Mouse (Mus musculus) gastrocnemius, postnatal 14 days (tissue): ENCODE results near the gene Ppp2r5b. TPM values are rescaled to one million over a fixed set of nuclear protein-coding genes. Genes with fewer than 3 reads are reported as not detected.

Experiments used
- DNase-seq: peaks from one replicate; pipeline ENCODE4 v3.0.0; 2021; ENCODE audit warnings: mixed read lengths
- intact Hi-C: fragments of 180-260 bp; cut with DNase I; formaldehyde crosslinking; loops from one replicate; pipeline ENCODE4 v1.15.1; 2025; ENCODE audit warnings: low total_unique reads
- long read RNA-seq, 2 experiments: library from polyadenylated mRNA; stranded (forward); transcript quantifications; one replicate each; pipeline ENCODE4 v2.0.0; 2021
- total RNA-seq, 2 experiments: library from RNA; stranded (reverse); gene quantifications; 2 replicates each; pipeline ENCODE4 v1.2.3; 2021

The Ppp2r5b gene
- 10 to 100 TPM; 22.4 to 24.7 TPM for total RNA-seq
- long read RNA-seq, experiment 1, transcript Ppp2r5b-201 (14 exons, 2,742 nt) = major isoform, 35 of 43 reads
- long read RNA-seq, experiment 1, partial matches to known transcripts = 4 of 43 reads
- long read RNA-seq, experiment 1, other reads (novel, unspliced or antisense) = 4 of 43 reads
- long read RNA-seq, experiment 2, transcript Ppp2r5b-201 (14 exons, 2,742 nt) = major isoform, 41 of 49 reads
- long read RNA-seq, experiment 2, partial matches to known transcripts = 4 of 49 reads
- long read RNA-seq, experiment 2, other reads (novel, unspliced or antisense) = 4 of 49 reads

DNA sequence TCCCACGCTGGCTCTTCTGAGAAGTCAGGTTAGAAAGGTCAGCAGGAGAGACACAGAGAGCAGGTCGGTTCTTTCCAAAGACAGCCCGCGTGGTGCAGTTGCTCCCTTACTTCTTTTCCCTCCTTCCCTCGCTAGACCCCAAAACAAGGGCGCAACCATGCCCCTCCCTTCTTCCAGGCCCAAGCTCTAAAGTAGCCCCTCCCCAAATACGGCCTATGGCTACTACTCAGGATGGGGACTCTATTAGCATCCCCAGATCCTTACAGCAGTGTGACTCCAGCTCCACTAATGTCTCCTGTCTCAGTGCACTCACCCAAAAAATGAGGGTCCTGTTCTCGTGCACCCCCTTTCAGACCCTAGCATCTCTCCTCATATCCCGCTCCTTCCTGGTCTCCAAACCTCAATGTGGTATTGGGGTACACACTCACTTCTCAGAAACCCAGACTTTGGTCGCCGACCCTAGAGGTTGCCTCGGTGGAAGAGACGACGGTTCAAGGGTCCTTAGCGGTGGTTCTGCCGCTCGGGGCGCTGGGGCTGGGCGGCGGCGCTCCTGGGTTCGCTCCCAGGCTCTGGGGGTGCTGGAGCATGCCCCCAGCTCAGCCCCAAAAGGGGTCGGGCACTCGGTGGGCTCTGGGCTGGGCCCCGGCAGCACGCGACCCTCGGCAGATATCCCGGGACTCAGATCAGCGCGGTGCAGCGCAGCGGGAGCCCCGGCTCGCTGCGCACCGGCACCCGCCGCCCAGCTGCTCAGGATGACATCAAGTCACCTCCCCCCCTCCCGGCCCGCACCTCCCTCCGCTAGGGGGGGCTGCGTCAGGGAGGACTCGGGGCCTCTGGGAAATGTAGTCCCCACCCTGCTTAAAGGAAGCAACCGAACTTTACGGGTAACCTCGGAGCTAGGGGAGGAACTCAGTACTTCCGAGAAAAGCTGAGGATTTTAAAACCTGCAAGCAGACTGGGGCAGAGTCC lies at the start of gene Ppp2r5b:
Gene Ppp2r5b (minus strand): TSS at position 789 of the 969 bp plus-strand sequence.
- DNase-seq = peak; percentile 95
- intact Hi-C loops = no loop called here

DNA sequence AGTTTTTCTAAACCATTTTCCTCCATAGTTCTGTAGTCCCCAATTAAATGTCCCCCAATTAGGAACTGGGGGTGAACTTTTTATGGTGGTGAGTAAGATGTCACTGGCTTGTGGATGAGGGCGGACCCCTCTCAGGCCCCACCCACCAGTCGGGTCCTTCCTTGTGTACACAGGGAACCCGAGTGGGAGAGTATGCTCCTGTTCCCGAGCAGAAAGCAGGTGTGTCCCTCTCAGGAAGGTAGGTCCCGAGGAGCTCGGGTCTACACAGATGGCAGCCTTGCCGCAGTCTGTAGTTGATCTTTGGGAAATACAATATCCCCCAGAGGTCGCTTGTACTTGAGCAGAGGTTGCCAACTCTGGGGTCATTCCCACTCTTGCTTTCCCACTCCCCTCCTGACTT lies 49.6 kb upstream of the Ppp2r5b start:
- intact Hi-C loops = no loop called here
- DNase-seq = no peak

DNA sequence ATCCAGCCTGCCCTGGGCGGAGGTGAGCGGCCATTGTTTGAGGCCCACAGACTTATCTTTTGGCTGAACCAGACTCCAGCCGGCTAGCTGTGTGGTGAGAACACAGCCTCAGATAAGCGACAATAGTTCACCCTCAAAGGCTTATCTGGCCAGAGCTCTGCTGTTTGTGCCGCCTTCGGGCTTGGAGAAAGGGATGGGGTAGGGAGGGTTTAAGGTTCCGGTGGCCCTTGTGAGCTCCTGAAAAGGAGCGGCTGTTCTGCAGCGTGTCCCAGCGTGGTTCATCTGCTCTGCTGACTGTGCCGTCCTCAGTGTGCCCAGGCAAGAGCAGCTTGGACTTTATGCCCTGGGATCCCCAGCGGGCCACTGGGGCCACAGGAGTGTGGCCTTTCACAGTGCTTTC lies 48.8 kb upstream of the Ppp2r5b start:
- intact Hi-C loops = no loop called here
- no peak for DNase-seq

DNA sequence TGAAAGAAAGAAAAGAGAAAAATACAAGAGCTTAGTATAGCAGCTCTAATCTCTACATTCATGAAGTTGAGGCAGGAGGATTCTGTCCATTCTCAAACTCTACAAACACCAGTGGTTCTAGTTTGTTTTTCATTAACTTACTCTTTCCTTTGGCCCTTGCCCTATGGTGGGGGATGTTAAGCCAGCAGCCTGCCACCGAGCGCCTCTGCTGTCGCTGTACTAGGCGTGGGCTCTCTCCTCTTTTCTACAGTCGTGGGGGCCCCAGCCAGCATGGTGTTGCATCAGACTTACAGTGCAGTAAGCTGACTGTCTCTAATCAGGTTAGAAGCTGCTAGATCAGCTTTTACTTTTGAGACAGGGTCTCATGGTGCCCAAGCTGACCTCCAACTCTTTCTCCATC lies 47.3 kb upstream of the Ppp2r5b start:
- DNase-seq = no peak
- intact Hi-C loops = no loop called here

DNA sequence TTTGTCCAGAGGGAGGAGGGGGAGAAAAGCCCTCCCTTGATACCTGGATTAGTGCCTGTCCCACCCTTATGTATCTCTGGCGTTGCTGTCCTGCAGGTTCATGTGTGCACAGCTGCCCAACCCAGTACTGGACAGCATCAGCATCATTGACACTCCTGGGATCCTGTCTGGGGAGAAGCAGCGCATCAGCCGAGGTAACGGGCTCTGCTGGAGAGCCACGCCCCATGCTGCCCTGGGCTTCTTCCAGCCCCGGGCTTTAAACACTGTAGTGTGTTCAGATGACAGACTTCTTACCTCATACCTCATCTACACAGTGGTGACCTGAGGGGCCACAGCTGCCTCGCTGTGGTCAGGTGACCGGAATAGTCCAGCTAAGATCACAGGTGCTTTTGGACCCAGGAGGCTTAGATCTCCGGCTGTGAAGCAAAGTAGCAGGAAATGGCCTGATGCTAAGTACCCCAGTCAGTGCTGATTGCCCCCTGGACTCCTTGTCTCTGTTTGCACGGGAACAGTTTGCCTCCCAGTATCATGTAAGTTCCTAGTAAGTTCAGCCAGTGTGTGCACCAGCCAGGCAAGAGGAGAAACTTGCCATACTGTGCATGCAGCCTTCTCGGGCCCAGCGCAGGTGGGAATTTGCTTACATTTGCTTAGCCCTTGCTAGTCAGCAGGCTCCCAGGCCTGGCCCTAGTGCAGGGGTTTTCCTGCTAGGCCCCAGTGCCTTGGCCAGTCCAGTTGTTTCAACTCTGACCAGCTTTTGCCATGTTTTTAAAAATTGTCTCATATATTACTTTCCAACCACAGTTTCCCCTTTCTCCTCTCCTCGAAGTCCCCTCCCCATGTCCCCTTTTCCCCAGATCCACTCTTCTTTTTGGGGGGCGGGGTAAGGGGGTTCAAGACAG lies 45.7 kb upstream of the Ppp2r5b start:
- no peak for DNase-seq
- intact Hi-C loops = no loop called here

DNA sequence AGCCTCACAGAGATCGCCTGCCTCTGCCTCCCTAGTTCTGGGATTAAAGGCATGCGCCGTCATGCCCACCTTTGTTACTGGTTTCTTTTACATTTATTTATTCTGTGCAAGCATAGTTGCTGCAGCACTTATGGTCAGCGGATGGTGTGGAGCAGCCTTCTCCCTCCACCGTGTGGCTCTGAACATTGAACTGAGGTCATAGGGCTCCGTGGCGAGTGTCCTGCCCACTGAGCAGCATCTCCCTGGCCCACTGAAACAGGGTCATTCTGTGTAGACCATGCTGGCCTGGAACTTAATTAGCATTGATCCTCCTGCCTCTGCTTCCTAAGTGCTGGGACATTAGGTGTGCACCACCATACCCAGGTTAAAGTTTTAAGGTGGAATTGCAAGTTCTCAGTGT lies 44.9 kb upstream of the Ppp2r5b start:
- intact Hi-C loops = no loop called here
- DNase-seq = no peak

DNA sequence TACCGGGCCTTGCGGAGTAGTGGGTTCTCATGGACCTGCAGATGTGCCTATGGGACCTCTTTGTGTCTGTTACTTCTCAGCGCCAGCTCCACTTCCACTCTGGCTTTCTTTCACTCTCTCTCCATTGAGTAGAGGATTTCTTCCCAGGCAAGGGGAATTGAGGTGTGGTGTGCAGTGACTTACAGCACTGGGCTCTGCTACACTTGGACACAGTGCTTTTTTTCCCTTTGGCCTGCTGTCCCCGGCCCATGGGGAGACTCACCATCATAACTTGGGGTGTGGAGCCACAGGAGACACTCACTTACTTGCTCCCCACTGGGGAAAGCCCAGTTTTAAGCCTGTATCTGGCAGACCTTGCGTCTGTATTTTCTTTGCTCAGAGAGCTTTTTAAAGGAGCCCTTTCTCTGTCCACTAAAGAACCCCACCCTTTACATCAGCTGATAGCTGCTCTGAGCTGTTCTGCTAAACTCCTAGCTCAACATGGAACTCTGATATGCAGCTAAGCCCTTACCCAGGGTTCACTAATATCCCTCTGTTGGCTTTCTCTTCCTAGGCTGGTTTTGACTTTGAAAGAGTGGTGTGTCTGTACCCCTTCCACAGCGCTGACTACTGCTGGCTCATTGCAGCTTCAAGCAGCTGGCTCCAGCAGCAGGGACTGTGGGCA lies 43.9 kb upstream of the Ppp2r5b start:
- no peak for DNase-seq
- intact Hi-C loops = no loop called here

DNA sequence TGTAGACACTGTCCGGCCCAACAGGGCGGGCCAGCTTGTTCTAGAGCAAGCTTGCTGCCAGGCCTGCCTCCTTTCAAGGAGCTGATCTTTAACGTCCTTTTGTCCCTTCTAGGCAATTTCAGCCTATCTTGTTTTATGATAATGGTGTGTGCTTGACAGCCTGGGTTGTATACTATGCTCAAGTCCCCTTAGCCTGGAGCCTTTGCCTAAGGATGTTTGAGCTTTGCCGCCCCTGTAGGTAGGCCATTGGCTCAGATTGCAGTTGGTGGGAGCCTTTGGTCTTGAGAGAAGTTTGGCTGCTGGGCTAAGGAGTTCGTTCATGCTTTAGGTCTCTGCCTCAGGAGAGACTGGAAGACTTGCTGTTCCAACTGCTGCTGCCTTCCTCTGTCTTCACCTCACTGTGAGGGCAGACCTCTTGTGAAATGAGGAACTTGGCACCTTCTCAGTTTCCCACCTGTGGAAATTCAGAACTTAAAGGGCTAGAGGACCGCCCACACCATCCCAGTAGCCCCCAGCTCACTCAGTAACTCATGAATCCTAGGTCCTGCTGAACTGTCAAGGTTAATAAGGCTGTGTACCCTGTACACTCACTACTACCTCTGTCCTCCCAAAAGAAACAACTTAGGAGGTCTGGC lies 42.9 kb upstream of the Ppp2r5b start:
- intact Hi-C loops = no loop called here
- no peak for DNase-seq

DNA sequence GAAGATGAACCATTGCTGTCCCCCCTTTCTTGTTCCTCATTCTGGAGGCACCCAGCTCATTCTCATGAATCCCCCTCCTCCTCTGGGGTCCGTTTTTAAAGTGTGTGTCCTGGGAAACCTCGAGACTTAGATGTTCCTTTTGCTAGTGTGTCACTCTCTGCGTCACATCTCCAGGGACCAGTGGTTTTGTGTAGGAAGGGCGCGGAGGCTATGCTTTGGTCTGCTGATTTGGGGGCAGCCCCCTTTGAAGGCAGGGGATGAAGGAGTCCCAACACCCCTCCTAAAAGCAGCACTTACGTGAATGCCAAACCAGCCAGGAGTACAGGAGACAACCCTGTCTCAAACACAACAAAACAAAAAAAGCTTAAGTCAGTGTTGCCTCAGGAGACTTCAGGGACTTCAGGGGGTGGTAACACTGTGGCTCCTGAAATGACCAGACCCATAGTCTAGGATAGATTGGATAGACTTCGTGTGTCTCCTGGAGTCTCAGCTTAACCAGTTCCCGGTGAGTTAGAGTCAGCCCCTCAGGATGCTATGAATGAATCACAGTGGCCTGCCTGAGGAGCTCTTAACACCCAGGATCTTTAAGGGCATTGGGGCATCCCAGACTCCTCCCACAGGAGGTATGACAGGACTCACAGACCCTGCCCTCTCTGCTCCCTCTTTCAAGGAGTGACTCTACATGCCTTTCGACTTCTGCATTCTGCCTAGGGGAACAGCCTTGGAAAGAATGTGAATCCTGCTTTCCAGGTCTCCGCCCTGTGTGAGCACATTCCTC lies 42.2 kb upstream of the Ppp2r5b start:
- peak; percentile 80 for DNase-seq
- intact Hi-C loops = no loop called here

DNA sequence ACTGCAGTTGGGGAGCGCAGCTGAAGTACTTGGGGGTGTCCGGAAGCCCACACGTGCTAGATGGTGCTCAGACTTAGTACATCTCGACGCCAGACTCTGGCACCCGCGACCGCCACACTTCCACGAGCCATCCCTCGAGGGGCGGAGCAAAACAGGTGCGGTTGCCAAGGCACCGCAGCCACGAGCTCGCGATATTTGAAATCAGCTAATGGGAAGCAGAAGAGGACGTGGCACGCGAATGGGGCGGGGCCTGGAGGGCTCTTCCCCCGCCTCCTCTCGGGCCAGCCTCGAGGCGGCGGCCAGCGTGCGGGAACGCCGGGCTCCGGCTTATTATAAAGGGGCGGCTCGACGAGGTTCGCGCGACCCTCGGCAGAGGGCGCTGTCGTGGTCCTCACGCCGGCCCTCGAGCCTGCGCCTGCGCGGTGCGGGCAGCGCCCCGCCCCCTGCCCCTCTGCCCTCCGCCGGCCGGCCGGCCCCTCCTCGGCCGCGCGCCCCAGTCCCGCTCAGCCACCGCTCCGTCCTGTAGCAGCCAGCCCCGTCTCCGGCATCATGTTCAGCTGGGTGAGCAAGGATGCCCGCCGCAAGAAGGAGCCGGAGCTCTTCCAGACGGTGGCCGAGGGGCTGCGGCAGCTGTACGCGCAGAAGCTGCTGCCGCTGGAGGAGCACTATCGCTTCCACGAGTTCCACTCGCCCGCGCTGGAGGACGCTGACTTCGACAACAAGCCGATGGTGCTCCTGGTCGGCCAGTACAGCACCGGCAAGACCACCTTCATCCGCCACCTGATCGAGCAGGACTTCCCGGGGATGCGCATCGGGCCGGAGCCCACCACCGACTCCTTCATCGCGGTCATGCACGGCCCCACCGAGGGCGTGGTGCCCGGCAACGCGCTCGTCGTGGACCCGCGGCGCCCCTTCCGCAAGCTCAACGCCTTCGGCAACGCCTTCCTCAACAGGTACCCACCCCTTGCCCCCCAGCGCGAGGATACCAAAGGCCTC lies 41.1 kb upstream of the Ppp2r5b start, which contains the start of gene Ehd1:
Gene Ehd1 (plus strand): TSS at position 300 of the 996 bp plus-strand sequence.
- peak; percentile 97 for DNase-seq
- intact Hi-C loops = no loop called here

DNA sequence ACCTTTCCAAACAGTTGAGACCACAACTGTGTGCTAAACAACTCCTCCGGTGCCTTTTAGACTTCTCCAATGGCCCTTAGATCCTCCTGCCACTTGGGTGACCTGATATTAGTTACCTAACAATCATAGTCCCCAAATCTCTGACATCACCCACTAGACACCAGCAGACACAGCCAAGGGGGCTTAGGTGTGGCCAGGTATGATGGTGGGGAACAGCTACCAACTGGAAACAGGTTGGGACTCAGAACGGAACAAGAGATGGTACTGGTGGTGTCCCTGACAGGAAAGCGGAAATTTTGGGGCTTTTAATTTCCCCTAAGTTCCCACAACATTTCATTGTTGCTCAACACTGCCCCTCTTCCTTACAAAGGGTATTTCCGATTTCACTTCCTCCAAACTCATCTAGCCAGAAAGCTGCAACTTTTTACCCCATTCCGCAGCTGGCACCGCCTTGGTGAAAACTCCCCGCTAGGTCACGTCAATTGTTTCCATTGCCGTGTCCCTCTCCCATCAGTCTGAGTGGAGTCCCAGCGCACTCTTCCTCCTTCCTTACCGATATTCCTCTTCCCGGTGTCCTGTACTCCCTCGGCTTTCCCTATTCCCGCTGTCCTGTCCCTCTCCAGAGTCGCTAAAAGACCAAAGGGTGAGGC lies 40.2 kb upstream of the Ppp2r5b start:
- intact Hi-C loops = no loop called here
- DNase-seq = no peak

DNA sequence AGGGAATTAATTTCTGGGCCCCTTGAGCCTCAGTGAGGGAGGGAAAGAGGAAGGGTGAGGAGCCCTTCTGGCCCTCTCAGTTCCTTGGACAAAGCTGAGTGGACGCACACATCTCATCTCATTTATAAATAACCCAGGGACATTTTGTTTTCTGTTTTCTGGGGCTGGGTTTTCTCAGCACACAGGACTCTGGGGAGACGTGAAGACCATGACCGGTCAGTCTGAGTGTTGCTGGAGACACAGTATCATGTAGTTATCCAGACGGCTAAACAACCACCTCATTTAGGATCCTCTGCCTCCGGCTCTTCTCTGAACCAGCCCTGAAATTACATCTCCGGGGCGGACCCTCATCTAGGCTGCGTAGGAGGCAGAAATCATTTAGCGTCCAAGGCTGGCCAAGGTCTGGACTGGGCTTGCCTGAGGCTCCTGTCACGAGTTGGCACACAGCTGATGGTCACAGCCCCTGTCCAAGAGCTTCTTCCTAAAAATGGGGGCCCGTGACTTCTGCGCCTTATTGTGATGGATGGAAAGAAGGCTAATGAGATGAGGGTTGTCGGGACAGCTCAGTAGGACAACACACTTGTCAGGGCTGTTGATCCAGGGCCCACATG lies 38.4 kb upstream of the Ppp2r5b start:
- no peak for DNase-seq
- intact Hi-C loops = no loop called here

DNA sequence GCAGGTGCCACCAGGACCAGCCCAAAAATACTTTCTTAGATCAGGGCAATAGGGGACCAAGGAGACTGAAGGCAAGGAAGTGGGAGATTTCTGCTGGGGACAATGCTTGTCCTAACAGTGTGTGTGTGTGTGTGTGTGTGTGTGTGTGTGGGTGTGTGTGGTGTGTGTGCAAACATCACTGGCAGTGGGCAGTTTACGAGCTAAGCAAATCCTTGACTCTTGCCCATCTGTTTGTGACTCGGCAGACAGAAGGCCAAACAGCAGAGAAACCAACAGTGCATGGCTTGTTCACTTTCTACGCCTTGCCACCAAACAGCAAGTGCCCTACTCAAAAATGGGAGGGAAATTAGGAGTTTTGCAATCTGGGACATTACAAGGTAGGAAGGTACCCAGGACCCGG lies 37.9 kb upstream of the Ppp2r5b start:
- no peak for DNase-seq
- intact Hi-C loops = no loop called here

DNA sequence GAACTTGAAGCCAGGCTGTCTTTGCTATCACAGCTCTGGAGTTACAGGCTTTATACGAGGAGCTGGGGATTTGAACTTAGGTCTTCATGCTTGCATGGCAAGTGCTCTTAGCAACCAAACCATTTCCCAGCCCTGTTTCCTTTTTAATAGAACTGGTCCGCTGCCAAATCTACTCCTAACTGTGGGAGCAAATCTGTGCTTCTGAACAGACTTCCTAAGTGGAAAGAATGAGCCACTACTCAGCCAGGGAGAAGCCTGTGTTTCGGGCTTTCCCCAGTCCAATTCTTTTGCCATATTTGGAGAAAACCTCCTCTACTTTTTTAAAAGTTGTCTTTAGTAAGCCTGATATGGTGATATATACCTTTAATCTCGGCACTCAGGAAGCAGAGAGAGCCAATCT lies 37.1 kb upstream of the Ppp2r5b start:
- DNase-seq = no peak
- intact Hi-C loops = no loop called here

DNA sequence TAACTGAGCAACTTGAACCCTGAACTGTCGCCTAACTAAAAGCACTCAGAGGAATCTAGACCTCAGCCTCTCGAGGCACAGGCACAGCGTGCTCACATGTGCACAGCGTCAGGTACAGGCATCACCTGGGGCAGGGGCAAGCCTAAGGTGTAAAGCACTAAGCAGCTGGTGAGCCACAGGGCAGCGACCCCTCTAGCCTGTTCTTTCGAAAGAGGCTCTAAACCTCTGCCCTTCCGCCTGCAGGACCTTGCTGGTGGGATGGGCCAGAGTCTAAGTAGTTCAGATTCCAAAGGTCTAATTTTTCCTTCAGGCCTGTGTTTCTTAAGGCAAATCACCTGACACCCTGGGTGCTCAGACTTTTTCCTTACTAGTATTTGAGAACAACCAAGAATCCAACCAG lies 36.4 kb upstream of the Ppp2r5b start:
- intact Hi-C loops = no loop called here
- no peak for DNase-seq

DNA sequence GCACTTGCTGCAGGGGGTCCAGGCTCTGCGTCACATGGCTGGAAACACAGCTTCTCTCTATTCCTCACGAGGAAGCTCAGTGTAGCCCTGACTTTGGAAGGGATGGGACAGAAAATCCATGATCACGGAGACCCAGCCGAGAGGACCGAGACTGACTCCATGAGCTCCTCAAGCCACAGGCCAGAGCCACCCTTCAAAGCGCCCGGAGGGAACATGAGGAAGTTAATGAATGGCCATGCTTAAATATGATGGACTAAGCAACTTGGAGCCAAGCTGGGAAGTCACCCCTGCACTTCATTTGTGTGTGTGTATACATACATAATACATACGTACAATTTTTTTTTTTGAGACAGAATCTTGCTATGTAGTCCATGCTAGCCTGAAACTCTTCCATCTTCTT lies 35.5 kb upstream of the Ppp2r5b start:
- intact Hi-C loops = no loop called here
- DNase-seq = no peak
